Mouse (Mus musculus) hindbrain, embryonic 13.5 days (tissue): Measurements from ENCODE around the gene C1qb. TPM values are rescaled to one million over a fixed set of nuclear protein-coding genes. Genes with fewer than 3 reads are reported as not detected.

Source experiments
- ATAC-seq: fragments of 200-750 bp; cut with Nextera tagmentation; 2 replicates; pipeline ENCODE4 v1.8.0; 2017; ENCODE audit warnings: moderate TSS enrichment; ENCODE audit not compliant: low FRiP score
- H3K27ac ChIP-seq: fragments of 300-500 bp; sonication (generic); 2 replicates; pipeline ENCODE4 v1.5.1; 2015; ENCODE audit warnings: inconsistent platforms, mild to moderate bottlenecking, moderate library complexity
- H3K27me3 ChIP-seq: fragments of 300-500 bp; sonication (generic); 2 replicates; pipeline ENCODE4 v1.6.1; 2015; ENCODE audit warnings: mild to moderate bottlenecking, inconsistent platforms
- H3K36me3 ChIP-seq: fragments of 300-500 bp; sonication (generic); 2 replicates; pipeline ENCODE4 v1.6.1; 2015; ENCODE audit warnings: mild to moderate bottlenecking, inconsistent platforms
- H3K4me1 ChIP-seq: fragments of 300-500 bp; sonication (generic); replicated peaks from 2 replicates; pipeline ENCODE4 v1.6.1; 2015; ENCODE audit warnings: inconsistent platforms
- H3K4me2 ChIP-seq: fragments of 300-500 bp; sonication (generic); 2 replicates; pipeline ENCODE4 v1.6.1; 2015; ENCODE audit warnings: inconsistent platforms, mild to moderate bottlenecking, moderate library complexity
- H3K4me3 ChIP-seq: fragments of 300-500 bp; sonication (generic); 2 replicates; pipeline ENCODE4 v1.5.1; 2015; ENCODE audit warnings: mild to moderate bottlenecking, inconsistent platforms
- H3K9ac ChIP-seq: fragments of 300-500 bp; sonication (generic); 2 replicates; pipeline ENCODE4 v1.6.1; 2015; ENCODE audit warnings: mild to moderate bottlenecking, inconsistent platforms
- H3K9me3 ChIP-seq: fragments of 300-500 bp; sonication (generic); 2 replicates; pipeline ENCODE4 v1.6.1; 2016; ENCODE audit warnings: inconsistent platforms
- WGBS: fragments of 180-500 bp; shearing (Covaris S2); methylation state at CpG from one replicate; pipeline ENCODE4 v1.1.7; 2015; 5-methylcytosine and 5-hydroxymethylcytosine counted together
- polyA plus RNA-seq: library from polyadenylated mRNA; unstranded; fragments of >200 nt; fragmentation: Nextera tagmentation; extraction: Ambion mirVana; gene quantifications from 2 replicates; pipeline ENCODE4 v1.2.1, GENCODE M21; 2015

C1qb gene
- polyA plus RNA-seq, 1 experiment from 2014 or later, result 48.5 TPM

DNA sequence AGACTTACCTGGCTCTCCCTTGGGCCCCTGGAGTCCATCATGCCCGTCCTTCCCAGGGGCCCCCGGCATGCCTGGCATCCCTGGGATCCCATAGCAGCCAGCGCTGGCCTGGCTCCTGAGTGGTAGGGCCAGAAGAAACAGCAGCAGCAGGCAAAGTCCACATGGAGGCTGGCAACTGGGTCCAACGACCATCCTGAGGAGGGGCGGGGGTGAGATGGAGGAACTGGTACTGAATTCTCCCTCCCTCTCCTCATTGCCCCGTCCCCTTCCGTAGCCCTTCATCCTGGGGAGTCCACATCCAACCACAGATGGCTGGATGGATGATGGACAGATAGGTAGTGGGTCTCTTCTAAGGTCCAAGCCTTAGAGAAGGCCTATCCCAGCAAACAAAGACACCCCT is 6.4 kb upstream of the C1qb start:
- WGBS, result 59% methylated on average over 7 of the region's 7 CpGs
- no peak overlapping the region for H3K27ac ChIP-seq
- ATAC-seq, result no peak
- no peaks in the 10 kb centered on the region for H3K9me3 ChIP-seq
- peaks cover 55% of the 10 kb centered on the region for H3K27me3 ChIP-seq
- no peak overlapping the region for H3K4me2 ChIP-seq
- no peaks in the 10 kb centered on the region for H3K36me3 ChIP-seq
- H3K4me3 ChIP-seq, result no peak overlapping the region
- H3K4me1 ChIP-seq, result peaks cover 16% of the 10 kb centered on the region
- peak overlapping the region; percentile 24; the same call in 1 of the 2 replicates for H3K9ac ChIP-seq

DNA sequence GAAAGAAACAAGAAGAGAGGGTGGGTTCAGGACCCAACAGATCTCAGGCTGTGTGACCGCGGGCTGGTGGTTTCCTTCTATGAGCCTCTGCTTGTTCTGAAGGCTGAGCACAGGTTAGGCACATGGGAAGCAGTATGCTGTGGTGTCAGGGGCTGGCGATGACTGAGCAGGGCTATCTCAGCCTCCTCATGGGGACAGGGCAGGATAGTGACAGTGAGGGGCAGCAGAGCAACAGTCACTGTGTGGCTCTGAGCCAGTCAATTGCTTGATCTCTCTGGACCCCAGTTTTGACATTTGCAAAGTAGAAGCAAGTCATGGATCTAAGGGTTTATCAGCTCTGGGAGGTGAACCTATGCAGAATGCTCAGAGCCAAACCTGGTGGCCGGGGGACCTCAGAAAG is 5.1 kb upstream of the C1qb start:
- no peaks in the 10 kb centered on the region for H3K36me3 ChIP-seq
- 88% methylated on average over 4 of the region's 4 CpGs for WGBS
- H3K27ac ChIP-seq, result no peak overlapping the region
- no peak for ATAC-seq
- peaks cover 21% of the 10 kb centered on the region for H3K4me1 ChIP-seq
- H3K4me3 ChIP-seq, result no peak overlapping the region
- H3K27me3 ChIP-seq, result peaks cover 42% of the 10 kb centered on the region
- H3K9me3 ChIP-seq, result no peaks in the 10 kb centered on the region
- H3K9ac ChIP-seq, result no peak overlapping the region
- H3K4me2 ChIP-seq, result no peak overlapping the region

DNA sequence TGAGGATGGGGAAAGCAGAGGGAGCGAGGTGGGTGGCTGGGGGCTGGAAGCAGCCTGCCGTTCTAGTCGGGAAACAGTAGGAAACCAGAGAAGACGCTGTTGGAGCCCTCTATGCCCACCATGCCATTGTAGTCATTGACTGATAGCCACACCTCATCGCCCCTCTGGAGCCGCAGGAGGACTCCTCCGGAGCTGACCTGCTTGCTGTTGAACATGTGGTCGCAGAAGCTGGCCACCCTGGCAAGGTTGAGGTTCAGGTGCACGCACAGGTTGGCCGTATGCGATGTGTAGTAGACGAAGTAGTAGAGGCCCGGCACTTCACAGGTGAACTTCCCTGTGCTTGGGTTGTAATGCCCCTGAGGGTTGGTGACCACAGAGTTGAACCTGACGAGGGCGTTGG is 4.0 kb upstream of the C1qb start:
- H3K9me3 ChIP-seq, result no peaks in the 10 kb centered on the region
- no peak overlapping the region for H3K4me3 ChIP-seq
- no peak for ATAC-seq
- peaks cover 20% of the 10 kb centered on the region for H3K4me1 ChIP-seq
- H3K36me3 ChIP-seq, result no peaks in the 10 kb centered on the region
- peaks cover 31% of the 10 kb centered on the region for H3K27me3 ChIP-seq
- no peak overlapping the region for H3K4me2 ChIP-seq
- H3K9ac ChIP-seq, result no peak overlapping the region
- H3K27ac ChIP-seq, result no peak overlapping the region
- WGBS, result 88% methylated on average over 15 of the region's 15 CpGs

- peaks cover 18% of the 10 kb centered on the region for H3K27me3 ChIP-seq
- ATAC-seq, result no peak
- 71% methylated on average over 5 of the region's 5 CpGs for WGBS
- no peak overlapping the region for H3K27ac ChIP-seq
- H3K36me3 ChIP-seq, result no peaks in the 10 kb centered on the region
- H3K9ac ChIP-seq, result no peak overlapping the region
- no peak overlapping the region for H3K4me2 ChIP-seq
- peaks cover 20% of the 10 kb centered on the region for H3K4me1 ChIP-seq
- H3K4me3 ChIP-seq, result no peak overlapping the region
- H3K9me3 ChIP-seq, result no peaks in the 10 kb centered on the region
Observed at GRCm38 (mm10) chr4:136887714-136888113, 1.7 kb upstream of the C1qb start.

DNA sequence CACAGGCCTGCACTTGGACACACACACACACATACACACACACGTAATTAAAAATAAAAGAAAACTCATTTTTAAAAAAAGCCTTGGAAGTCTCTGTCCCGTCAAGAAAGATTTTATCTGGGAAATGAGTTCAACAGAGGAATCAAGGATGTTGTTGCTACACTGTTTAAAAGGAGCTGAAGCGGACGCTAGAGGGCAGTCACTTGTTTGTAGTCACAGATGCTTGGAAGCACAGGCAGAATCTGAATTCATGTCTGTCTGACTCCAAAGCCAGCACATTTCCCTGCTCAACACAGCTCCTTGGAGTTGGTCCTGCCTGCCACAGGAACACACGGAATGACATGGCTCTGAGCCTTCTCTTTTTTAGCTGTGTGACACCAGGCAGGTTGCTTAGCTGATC is 7.4 kb downstream of the C1qb start:
- ATAC-seq, result no peak
- 0 out of 2 replicates have a peak, but pooled peaks cover 3% of the 10 kb centered on the region for H3K27me3 ChIP-seq
- no peaks in the 10 kb centered on the region for H3K36me3 ChIP-seq
- H3K9me3 ChIP-seq, result no peaks in the 10 kb centered on the region
- H3K27ac ChIP-seq, result no peak overlapping the region
- H3K4me1 ChIP-seq, result no peaks in the 10 kb centered on the region
- H3K4me3 ChIP-seq, result no peak overlapping the region
- H3K4me2 ChIP-seq, result no peak overlapping the region
- WGBS, result 25% methylated on average over 5 of the region's 5 CpGs
- no peak overlapping the region for H3K9ac ChIP-seq

DNA sequence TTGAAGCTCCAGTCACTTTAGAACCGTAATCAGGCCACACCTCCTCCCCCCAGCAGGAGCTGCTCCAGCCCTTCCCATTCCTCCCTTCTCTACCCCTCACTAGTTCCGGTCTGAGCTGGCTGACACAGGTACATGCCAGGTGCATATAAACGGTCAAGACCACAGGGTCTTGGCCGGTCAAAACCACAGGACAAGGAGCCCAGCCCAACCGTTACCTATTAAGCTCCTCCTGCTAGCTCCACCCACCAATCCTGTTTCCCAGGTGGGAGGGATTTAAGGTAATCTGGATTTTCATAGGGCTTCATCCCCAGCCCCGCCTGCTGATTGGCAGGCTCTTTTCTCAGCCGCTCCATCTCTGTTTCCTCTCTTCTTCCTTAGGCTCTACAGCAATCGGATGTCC is 7.8 kb downstream of the C1qb start:
- WGBS, result 55% methylated on average over 8 of the region's 8 CpGs
- H3K9ac ChIP-seq, result no peak overlapping the region
- H3K4me3 ChIP-seq, result no peak overlapping the region
- H3K4me1 ChIP-seq, result no peaks in the 10 kb centered on the region
- ATAC-seq, result no peak
- H3K36me3 ChIP-seq, result no peaks in the 10 kb centered on the region
- no peak overlapping the region for H3K27ac ChIP-seq
- H3K9me3 ChIP-seq, result no peaks in the 10 kb centered on the region
- no peak overlapping the region for H3K4me2 ChIP-seq
- 0 out of 2 replicates have a peak, but pooled peaks cover 3% of the 10 kb centered on the region for H3K27me3 ChIP-seq

DNA sequence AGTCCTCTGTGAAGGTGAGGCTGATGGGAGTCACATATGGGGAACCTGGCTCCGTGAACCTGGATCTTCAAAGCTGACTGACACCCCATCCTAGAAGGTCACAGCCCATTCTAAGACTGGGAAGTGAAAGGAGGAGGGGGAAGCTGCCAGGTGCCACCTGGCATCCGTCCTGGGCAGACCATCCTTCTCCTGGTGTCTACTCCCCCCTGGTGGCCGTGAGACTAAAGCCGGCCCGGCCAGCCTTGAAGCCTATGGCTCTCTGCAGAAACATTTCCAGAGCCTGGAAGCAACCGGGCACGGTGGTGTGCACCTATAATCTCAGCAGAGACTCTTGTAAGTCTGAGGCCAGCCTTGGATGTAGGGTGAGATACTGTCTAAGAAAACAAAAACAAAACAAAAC is 9.0 kb downstream of the C1qb start:
- Histone ChIP-seq H3K27ac (no peak overlapping the region), H3K4me2 (no peak overlapping the region), H3K4me1 (no peaks in the 10 kb centered on the region), H3K4me3 (no peak overlapping the region), H3K9me3 (no peaks in the 10 kb centered on the region), H3K36me3 (no peaks in the 10 kb centered on the region), H3K9ac (no peak overlapping the region), H3K27me3 (0 out of 2 replicates have a peak, but pooled peaks cover under 1% of the 10 kb centered on the region)
- 0 out of 2 replicates have a peak, but pooled peaks have one; percentile 61 for ATAC-seq
- WGBS, result 24% methylated on average over 7 of the region's 7 CpGs

- Histone ChIP-seq H3K4me3 (no peak overlapping the region), H3K4me1 (no peaks in the 10 kb centered on the region), H3K9ac (no peak overlapping the region), H3K27ac (no peak overlapping the region), H3K36me3 (no peaks in the 10 kb centered on the region), H3K9me3 (no peaks in the 10 kb centered on the region), H3K27me3 (no peaks in the 10 kb centered on the region), H3K4me2 (no peak overlapping the region)
- no peak for ATAC-seq
- 92% methylated on average over 14 of the region's 14 CpGs for WGBS
Observed at GRCm38 (mm10) chr4:136875012-136875411, 11.0 kb downstream of the C1qb start.

GRCm38 (mm10) chr4:136868371-136868770 is 17.6 kb downstream of the C1qb start:
- Histone ChIP-seq H3K27me3 (no peaks in the 10 kb centered on the region), H3K4me2 (no peak overlapping the region), H3K9me3 (no peaks in the 10 kb centered on the region), H3K4me1 (peaks cover 38% of the 10 kb centered on the region), H3K9ac (no peak overlapping the region), H3K4me3 (no peak overlapping the region), H3K36me3 (no peaks in the 10 kb centered on the region), H3K27ac (0 out of 2 replicates have a peak overlapping the region, but pooled peaks have one; percentile 30)
- WGBS, result 87% methylated on average over 6 of the region's 6 CpGs
- ATAC-seq, result no peak

DNA sequence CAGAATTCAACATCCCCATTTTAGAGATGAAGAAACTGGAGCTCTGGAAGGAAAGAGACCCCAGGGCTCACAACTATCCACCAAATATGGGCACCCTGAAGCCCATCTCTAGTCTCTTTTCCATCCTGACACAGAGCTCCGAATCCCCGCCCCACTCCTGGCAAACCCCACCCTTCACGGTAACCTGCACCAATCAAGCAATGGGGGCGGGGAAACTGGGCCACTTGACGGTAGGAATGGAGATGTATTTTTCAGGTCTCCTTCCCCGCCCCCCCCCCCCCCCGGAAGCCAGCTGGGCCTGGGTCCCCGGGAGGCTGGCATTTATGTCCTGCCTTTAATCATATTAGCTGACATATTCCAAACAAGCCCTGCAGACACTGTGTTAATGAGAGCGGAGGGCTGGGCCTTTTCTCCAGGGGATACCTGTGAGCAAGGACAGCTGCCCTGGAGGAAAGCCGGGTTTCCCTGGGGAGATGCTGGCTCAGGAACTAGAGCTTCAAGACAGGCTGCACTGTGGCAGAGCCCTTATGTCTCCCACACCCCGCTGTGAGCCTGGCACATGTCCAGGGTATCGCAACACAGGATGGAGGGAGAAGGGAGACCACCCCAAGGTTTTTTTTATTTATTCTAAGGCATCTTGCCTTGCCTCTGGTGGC is 18.2 kb downstream of the C1qb start:
- H3K9me3 ChIP-seq, result no peaks in the 10 kb centered on the region
- H3K4me3 ChIP-seq, result no peak overlapping the region
- peak; percentile 27; the same call in 1 of the 2 replicates for ATAC-seq
- H3K36me3 ChIP-seq, result no peaks in the 10 kb centered on the region
- no peaks in the 10 kb centered on the region for H3K27me3 ChIP-seq
- peaks cover 38% of the 10 kb centered on the region for H3K4me1 ChIP-seq
- 14% methylated on average over 10 of the region's 12 CpGs for whole genome bisulfite sequencing
- no peak overlapping the region for H3K9ac ChIP-seq
- H3K27ac ChIP-seq, result peak overlapping the region; percentile 30; the same call in 1 of the 2 replicates
- no peak overlapping the region for H3K4me2 ChIP-seq

GRCm38 (mm10) chr4:136865531-136865930 is 20.5 kb downstream of the C1qb start:
- H3K9me3 ChIP-seq, result no peaks in the 10 kb centered on the region
- no peak overlapping the region for H3K4me3 ChIP-seq
- 55% methylated on average over 5 of the region's 5 CpGs for WGBS
- H3K9ac ChIP-seq, result peak overlapping the region; percentile 25; the same call in 1 of the 2 replicates
- H3K4me2 ChIP-seq, result peak overlapping the region; percentile 26; the same call in 1 of the 2 replicates
- ATAC-seq, result 0 out of 2 replicates have a peak, but pooled peaks have one; percentile 5
- H3K4me1 ChIP-seq, result peaks cover 55% of the 10 kb centered on the region
- no peaks in the 10 kb centered on the region for H3K27me3 ChIP-seq
- H3K27ac ChIP-seq, result peak overlapping the region; percentile 89
- H3K36me3 ChIP-seq, result no peaks in the 10 kb centered on the region

DNA sequence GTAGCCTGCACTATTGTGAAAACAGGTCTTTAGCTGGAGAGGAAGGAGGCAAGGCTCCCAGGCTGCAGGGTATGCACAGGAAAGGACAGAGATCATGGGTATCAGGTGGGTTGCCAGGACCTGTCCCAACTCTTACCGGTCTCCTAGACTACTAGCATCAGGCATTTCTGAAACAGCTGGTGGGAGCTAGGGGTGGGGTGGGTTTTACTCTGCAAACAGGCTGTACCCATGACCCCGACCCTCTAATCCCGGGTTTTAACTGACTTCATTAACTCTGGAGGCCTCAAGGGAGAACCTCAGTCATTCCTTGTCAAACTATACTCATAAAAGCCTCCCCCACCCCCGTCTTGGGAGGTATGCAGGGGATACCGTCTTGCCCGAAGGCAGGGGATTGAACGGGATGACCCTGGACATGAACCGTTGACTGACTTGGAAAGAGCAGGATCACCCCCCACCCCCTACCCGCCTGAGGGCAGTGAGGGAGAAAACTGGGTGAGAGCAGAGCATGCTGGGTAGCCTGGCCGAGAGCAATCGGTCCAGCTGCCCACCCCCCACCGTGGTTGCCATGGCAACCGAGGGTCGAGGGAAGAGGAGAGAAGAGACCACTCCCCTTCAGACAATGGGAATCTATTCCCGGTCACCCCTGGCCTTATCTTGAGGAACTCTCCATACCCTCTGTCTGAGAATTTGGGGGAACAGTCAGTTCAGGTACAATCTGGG is 21.1 kb downstream of the C1qb start:
- peaks cover 55% of the 10 kb centered on the region for H3K4me1 ChIP-seq

More for the DNA sequence above, 21.1 kb downstream of the C1qb start:
- ATAC-seq, result peak; percentile 40; the same call in 1 of the 2 replicates
- Histone ChIP-seq H3K9ac (peak overlapping the region; percentile 25; the same call in 1 of the 2 replicates), H3K36me3 (no peaks in the 10 kb centered on the region), H3K9me3 (no peaks in the 10 kb centered on the region), H3K27ac (peak overlapping the region; percentile 89), H3K4me2 (peak overlapping the region; percentile 26; the same call in 1 of the 2 replicates), H3K27me3 (no peaks in the 10 kb centered on the region), H3K4me3 (no peak overlapping the region)
- 3% methylated on average over 15 of the region's 15 CpGs for WGBS
